In the genomic region with DNA sequence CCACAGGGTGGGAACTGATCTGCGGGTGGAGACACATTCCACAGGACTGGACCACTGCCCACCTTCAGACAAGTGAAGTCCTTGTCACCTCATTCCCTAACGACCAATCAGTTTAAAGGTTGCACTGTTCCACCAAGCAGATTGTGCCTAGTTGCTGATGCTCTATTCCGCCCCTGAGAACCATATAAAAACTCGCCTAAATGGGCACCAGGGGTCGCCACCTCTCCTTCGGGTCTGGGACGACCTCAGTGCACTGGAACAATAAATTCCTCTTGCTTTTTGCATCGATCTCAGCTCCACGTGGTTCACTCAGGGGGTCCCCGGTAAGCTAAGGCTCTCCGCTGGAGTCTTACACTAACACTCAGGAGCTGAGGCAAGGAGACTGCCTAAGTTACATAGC, we compare ENCODE assay signal across 21 mouse cellular contexts. TPM values are rescaled to one million over a fixed set of nuclear protein-coding genes. Genes with fewer than 3 reads are reported as not detected.
DNase-seq lines count a peak whose midpoint lies in the region; TF ChIP-seq lines count a peak whose summit lies in the region.
"Had no signal": no experiment of that assay in that cellular context is flagged by ENCODE, and none has a peak within 500 bp of the region (broad histone marks: within the 10 kb centered on the region; RNA-seq: fewer than 3 reads in every experiment).

No protein-coding gene starts in this region.

- peak; percentile 31 for TF ChIP-seq CTCF in ES-Bruce4 (IDR thresholded peaks at IDR 0.05; ENCODE audit: low read depth, low read length)

- TF ChIP-seq EP300 in ES-Bruce4 (IDR thresholded peaks at IDR 0.05; ENCODE audit: insufficient read depth, low read depth, low read length): 0 out of 2 replicates have a peak, but pooled peaks have one; percentile 6

- peaks cover 5% of the 10 kb centered on the region for H3K4me1 ChIP-seq in ES-Bruce4 (ENCODE audit: control insufficient read depth, insufficient read depth, low read length)
- H3K4me1 ChIP-seq: heart, embryonic 15.5 days; hindbrain, embryonic 15.5 days; liver, embryonic 12.5 days; lung, embryonic 15.5 days had no signal

- H3K27me3 ChIP-seq in ES-Bruce4 (ENCODE audit: control insufficient read depth, insufficient read depth, low read length, poor library complexity, severe bottlenecking): no peaks in the 10 kb centered on the region
- H3K27me3 ChIP-seq: heart, embryonic 15.5 days; hindbrain, embryonic 15.5 days; lung, embryonic 15.5 days had no signal

- intact Hi-C loops in heart, postnatal 36 days (cut with DNase I): no loop called here

- H3K27ac ChIP-seq in ES-Bruce4 (ENCODE audit: insufficient read depth, low read length): peak overlapping the region; percentile 74
- H3K27ac ChIP-seq: gastrocnemius, adult 2 months; heart, embryonic 15.5 days; hindbrain, embryonic 15.5 days; liver, embryonic 12.5 days; lung, embryonic 15.5 days had no signal

- no peak overlapping the region for H3K9ac ChIP-seq in ES-Bruce4 (ENCODE audit: low read depth, poor library complexity, severe bottlenecking)
- H3K9ac ChIP-seq: heart, embryonic 15.5 days; hindbrain, embryonic 15.5 days; liver, embryonic 12.5 days; lung, embryonic 15.5 days had no signal

- no peaks in the 10 kb centered on the region for H3K36me3 ChIP-seq in ES-Bruce4 (ENCODE audit: control insufficient read depth, insufficient read depth, low read length, poor library complexity, severe bottlenecking)
- H3K36me3 ChIP-seq: heart, embryonic 15.5 days; hindbrain, embryonic 15.5 days; liver, embryonic 12.5 days; lung, embryonic 15.5 days had no signal

- H3K9me3 ChIP-seq in ES-Bruce4 (replicated peaks; ENCODE audit: control insufficient read depth, insufficient read depth, low read length, poor library complexity, severe bottlenecking): no peaks in the 10 kb centered on the region
- H3K9me3 ChIP-seq: heart, embryonic 15.5 days; hindbrain, embryonic 15.5 days; liver, embryonic 12.5 days; lung, embryonic 15.5 days had no signal

- TF ChIP-seq POLR2A in ES-Bruce4 (IDR thresholded peaks at IDR 0.05; ENCODE audit: insufficient read depth, low read length): no peak

- peak; percentile 11 for DNase-seq in kidney, postnatal 4 days
- DNase-seq in kidney, postnatal 25 days: no peak
- peak; percentile 17 for DNase-seq in 3T3-L1 (ENCODE audit: low read depth, low spot score)
- peak; percentile 93 for DNase-seq in R1 (ENCODE audit: low read depth, low spot score)
- DNase-seq in heart, postnatal 36 days: no peak
- DNase-seq in natural killer cell, adult 2 months (ENCODE audit: low spot score in 2 of 2): no peak
- DNase-seq in right cerebral cortex, postnatal 14 days: no peak
- DNase-seq: adrenal gland, postnatal 25 days; cerebellum, adult 8-10 months; cerebellum, postnatal 36 days; embryo, embryonic 11 days; gastrocnemius, adult 2 months; heart, postnatal 4 days; lung, postnatal 4 days; right cerebral cortex, postnatal 4 days; thymus, postnatal 36 days had no signal

- H3K4me3 ChIP-seq in ES-Bruce4 (ENCODE audit: low read depth, low read length): no peak overlapping the region
- H3K4me3 ChIP-seq: gastrocnemius, adult 2 months; heart, embryonic 15.5 days; hindbrain, embryonic 15.5 days; liver, embryonic 12.5 days; lung, embryonic 15.5 days had no signal

RNA-seq across cellular contexts. Expression of a gene that starts 4.3 kb away (rescaled TPM):
- 13.6 and 24.5 TPM in 2 replicates for polyA plus RNA-seq in ES-Bruce4 (2011; ENCODE audit: insufficient read depth, insufficient read length, low read depth, missing spikeins)
- total RNA-seq in heart, postnatal 36 days (2021): 10 to 100 TPM; 10.8 to 10.9 TPM

Comparison
In these comparisons a context has a peak if more than half of its experiments do, and no peak if none do; other contexts are left out.
1. DNase-seq: peak in kidney, postnatal 4 days (2 of 2), 3T3-L1 (single experiment) and R1 (single experiment); none in kidney, postnatal 25 days (0 of 2), heart, postnatal 36 days (0 of 2), natural killer cell, adult 2 months (0 of 2) and right cerebral cortex, postnatal 14 days (single experiment).